Mouse (Mus musculus) adipose tissue, adult 10 weeks (tissue): ENCODE measurements around the gene Mok. TPM values are rescaled to one million over a fixed set of nuclear protein-coding genes. Genes with fewer than 3 reads are reported as not detected.

Source experiments
- polyA plus RNA-seq: library from polyadenylated mRNA; stranded (reverse); fragments of 350-450 nt; fragmentation: Illumina TruSeq; extraction: RNeasy Lipid Tissue Mini Kit (QIAGEN cat#74804); gene quantifications from one replicate; pipeline ENCODE4 v1.2.3, GENCODE M21; 2014; ENCODE audit warnings: low read depth, low replicate concordance

Gene Mok
- 5.6 TPM for polyA plus RNA-seq

DNA sequence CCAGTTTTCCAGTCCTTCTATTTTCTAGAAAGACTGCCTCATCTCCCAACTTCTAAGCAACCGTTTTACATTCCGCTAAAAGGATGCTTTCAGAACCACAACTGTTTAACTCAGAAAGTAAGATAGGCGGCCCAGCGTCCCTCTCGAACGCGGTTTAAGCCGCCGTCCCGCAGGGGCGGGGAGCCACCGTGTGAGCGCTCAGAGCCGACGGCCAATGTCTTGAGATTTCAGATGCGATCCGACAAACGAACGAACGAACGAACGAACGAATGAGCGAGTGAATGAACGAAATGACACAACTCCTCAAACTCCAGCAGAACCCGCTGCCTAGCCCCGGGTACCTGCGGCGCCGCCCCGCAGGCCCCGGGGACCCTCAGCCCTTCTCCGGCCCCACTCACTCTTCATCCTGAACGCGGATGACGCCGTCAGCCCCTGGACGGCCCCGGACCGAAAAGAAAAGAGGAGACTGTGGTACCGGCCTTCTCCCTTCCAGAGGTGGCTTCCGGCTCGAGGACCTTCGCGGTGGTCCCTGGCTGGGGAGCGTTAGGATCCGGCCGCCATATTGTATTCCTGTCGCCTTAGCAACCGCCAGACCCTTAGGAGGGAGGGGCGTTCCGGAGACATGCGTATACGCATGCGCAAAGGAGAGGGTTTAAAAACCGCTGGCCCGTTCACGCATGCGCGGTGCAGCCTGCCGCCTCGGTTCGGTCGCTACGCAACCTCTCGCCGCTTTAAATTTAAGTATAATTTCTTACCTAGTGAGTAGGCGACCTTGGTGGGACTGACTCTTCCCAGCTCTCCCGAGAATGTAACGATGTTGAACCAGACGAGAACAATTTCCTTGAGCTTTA is at the start of gene Mok:
TSS of gene Mok (minus strand) at position 592 of the 851 bp plus-strand sequence.

DNA sequence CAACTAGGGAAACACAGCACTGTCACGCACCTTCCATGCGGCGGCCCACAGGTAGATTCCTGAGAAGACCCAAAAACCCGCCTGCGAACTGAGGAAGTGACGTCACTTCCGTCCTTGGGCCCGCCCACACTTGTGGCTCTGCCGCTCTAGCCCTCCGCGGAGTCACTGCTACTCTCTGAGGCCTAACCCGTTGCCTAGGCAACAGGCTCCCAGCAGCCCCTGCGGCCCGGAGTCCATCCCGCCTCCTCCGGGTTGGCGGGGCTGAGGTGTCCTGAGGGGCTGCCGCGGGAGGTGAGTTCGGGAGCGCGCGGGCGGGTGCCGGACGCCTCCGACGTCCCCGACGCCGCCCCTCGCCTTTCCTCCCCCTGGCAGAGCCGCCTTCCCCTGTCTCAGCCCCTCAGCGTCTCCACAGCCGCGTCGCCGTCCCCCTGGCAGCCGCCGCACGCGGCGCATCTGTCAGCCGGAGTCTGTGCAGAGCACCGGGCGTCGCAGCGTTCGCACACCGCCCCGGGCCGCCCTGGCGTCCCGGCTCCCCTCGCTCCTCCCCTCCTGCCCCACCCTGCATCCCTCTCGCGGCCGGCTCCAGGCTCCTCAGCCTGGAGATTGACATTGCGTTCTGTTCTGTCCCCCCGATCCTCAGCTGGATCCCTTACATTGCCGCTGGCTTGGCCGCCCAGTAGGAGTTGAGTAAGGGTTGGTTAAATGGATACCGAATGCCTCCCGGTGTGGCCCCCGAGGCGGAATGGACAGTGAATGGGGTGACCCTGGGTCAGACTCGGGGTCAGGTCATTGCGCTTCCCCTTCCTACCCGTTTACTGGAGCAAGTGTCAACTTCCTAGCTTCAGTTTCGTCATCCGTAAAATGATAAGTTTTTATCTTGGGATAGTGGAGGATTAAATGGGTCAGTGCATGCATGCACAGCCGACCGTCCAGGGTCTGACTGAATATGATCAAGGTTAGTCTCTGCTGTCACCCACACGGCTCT is 48.6 kb upstream of the Mok start, which contains the start of the genes Cinp and Tecpr2:
TSS of gene Cinp (minus strand) at position 110 of the 985 bp plus-strand sequence.
TSS of gene Tecpr2 (plus strand) at position 229 of the 985 bp plus-strand sequence.

DNA sequence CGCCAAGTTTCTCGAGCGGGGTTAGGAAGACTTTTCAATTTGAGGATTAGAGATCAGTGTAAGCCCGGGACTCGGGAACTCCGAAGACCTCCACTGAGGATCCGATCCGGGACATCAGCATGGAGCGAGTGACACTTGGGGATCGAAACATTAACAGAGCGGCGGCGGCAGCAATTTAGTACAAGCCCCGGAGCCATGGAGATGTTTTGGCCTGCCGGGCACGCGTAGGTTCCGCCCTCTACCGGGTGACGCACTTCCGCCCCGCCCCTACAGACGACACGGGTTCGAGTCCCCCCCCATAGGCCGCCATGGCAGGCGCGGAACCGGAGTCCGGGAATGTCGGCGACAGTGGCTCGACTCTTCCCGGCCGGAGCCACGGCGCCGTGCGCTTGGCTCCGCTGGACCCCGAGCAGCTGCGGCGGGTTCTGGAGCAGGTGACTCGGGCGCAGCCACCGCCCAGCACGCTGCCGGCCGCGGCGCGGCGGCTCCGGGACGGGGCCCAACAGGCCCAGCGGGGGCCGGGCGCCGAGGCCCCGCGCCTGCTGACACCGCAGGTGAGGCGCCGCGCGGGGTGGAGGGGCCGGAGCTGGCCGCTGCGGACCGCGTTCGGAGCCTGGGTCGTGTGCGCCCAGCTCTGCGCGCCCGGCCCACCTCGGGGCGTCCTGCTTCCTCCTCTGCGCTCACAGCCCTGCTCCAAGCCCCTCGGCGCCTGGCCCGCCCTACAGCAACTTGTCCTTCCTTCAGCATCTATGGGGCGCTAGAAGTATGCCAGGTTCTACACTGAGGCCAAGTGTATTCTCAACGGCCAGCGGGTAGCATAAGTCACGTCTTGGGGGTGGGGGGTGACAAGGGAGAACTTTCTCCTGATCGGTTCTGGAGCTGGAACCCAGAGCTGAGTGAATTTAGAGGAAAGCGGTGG is 9.5 kb upstream of the Mok start, which contains the start of gene Zfp839:
TSS of gene Zfp839 (plus strand) at position 244 of the 919 bp plus-strand sequence.

Other genes with a start within 250 kb of the Mok start
- 117 TPM for gene Dync1h1, start 239.5 kb downstream of the Mok start, polyA plus RNA-seq
- 9.1 TPM for gene 1700001K19Rik, start 158.3 kb downstream of the Mok start, polyA plus RNA-seq
- gene Hsp90aa1, start 138.2 kb downstream of the Mok start, polyA plus RNA-seq, result 174 TPM
- 20.6 TPM for gene Wdr20, start 103.0 kb downstream of the Mok start, polyA plus RNA-seq
- gene Zfp839, start 9.3 kb upstream of the Mok start, polyA plus RNA-seq, result 11.1 TPM
- 40.6 TPM for gene Cinp, start 48.2 kb upstream of the Mok start, polyA plus RNA-seq
- 5.4 TPM for gene Tecpr2, start 48.3 kb upstream of the Mok start, polyA plus RNA-seq
- 9.1 TPM for gene Ankrd9, start 138.1 kb upstream of the Mok start, polyA plus RNA-seq
- 21.3 TPM for gene Rcor1, start 198.4 kb upstream of the Mok start, polyA plus RNA-seq